In genomic region chr8:120113758-120114255, GRCm38 (mm10) we compare ENCODE assay signal across 8 mouse cellular contexts. TPM values are rescaled to one million over a fixed set of nuclear protein-coding genes. Genes with fewer than 3 reads are reported as not detected.
DNase-seq lines count a peak whose midpoint lies in the region; ATAC-seq lines count a peak whose summit lies in the region.

Gene 6430548M08Rik (plus strand): TSS chr8:120114152.

- peak; percentile 87 for ATAC-seq in megakaryocyte progenitor cell, adult 5-6 weeks (replicated peaks; ENCODE audit: poor library complexity)

- peak; percentile 99 for DNase-seq in adipocyte (ENCODE audit: low spot score)
- peak; percentile 100 for DNase-seq in embryo, embryonic 10 days (ENCODE audit: low spot score)
- DNase-seq in gastrocnemius, postnatal 10 days: peak; percentile 100
- DNase-seq in induced T-regulatory cell, adult 2 months (ENCODE audit: low read depth): peak; percentile 100
- DNase-seq in left cerebral cortex, adult 9 months (ENCODE audit: low spot score in 2 of 2): peak; percentile 99 to 100
- DNase-seq in right cerebral cortex, postnatal 14 days: peak; percentile 100
- peak; percentile 100 for DNase-seq in urinary bladder, postnatal 36 days (ENCODE audit: low spot score in 2 of 2)

RNA-seq across cellular contexts. Expression of gene 6430548M08Rik, which starts in this region (rescaled TPM):
- total RNA-seq in gastrocnemius, postnatal 10 days (2021): 10 to 100 TPM in 1 of 2 experiments, 1 to 10 TPM in 1; 9.3 to 11.2 TPM
- 1.8 and 3.5 TPM in 2 replicates for total RNA-seq in megakaryocyte progenitor cell, adult 5-6 weeks (2015)
- total RNA-seq in megakaryocyte progenitor cell, adult 5-6 weeks (2017): 4.5 and 4.6 TPM in 2 replicates

Comparison
In these comparisons a context has a peak if more than half of its experiments do, and no peak if none do; other contexts are left out.
1. Peak in every context shown above with its lines: DNase-seq and ATAC-seq.